Mouse (Mus musculus) ovary, postnatal 14 days (tissue): ENCODE results near the gene Auts2.

Experiments
- DNase-seq: peaks from one replicate; pipeline ENCODE4 v3.0.0; 2022; ENCODE audit warnings: low spot score

Auts2 gene

GRCm38 (mm10) chr5:131654206-131654605 lies 888.9 kb downstream of the Auts2 start:
- DNase-seq, result no peak

- no peak for DNase-seq
These were observed 892.7 kb downstream of the Auts2 start for GRCm38 (mm10) chr5:131650381-131650891.

GRCm38 (mm10) chr5:131647683-131648119 lies 895.4 kb downstream of the Auts2 start:
- DNase-seq, result no peak

- no peak for DNase-seq
These were observed 896.0 kb downstream of the Auts2 start for GRCm38 (mm10) chr5:131647104-131647682.

DNA sequence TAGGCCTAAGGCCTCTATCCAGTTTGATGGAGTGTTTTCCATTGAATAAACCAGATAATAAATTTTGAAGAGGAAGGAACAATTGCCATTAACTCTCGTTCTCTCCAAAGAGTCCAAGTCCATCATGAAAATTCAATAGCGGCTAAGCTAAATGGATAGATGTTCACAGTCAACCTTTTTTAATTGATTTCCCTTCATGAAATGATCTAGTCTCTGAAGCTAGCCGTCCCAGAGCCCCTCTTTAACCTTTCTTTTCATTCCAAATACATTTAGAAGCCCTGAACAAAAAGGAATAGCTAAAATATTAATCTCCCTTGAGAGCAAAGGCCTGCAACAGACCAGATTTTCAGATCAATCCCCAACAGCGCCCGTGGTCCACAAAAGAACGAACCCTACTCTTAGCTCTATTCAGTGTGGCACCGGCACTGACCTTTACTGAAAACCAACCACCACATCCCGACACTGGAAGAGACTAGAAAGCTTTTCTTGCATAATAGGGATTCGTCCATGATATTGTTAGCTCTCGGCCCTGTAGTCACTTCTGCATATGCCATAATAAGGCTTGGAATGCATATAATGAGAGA lies 896.9 kb downstream of the Auts2 start:
- no peak for DNase-seq

DNA sequence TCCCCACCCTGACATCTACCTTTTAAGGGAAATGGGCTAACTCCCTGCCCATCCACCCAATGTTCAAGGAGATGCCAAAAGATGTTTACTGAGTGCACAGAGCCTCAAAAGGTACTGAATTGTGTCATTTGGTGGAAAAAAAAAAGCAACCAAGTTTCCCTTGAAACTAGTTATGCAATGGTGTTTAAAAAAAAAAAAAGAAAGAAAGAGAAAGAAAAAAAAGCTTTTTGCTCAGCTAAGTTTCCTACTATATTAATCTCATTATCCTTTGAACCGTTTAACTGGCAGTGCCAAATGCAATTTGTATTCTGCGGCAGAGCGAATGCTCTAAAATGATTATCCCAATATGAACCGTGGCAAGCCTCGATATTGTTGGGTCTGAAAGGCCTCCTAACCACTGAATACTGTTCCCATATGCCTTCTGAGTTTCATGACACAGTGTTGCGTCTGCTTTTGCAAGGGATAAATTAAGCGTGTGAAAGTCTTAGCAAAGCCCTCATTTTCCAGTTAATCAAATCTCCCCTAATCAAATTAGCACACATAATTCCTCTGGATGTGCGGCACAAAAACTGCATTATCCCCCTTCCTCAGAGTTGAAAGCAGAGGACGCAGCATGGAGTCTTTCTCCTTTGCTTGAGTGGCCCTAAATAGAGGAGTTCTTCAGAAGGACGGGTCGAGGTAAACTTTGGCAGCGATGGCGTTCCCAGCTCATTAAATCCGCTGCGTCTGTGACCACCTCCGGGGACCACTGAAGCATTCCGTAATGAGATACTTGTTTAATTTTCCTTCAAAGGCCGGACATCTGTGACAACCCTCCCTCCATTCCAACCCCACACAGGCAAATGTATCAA lies 897.6 kb downstream of the Auts2 start:
- no peak for DNase-seq

DNA sequence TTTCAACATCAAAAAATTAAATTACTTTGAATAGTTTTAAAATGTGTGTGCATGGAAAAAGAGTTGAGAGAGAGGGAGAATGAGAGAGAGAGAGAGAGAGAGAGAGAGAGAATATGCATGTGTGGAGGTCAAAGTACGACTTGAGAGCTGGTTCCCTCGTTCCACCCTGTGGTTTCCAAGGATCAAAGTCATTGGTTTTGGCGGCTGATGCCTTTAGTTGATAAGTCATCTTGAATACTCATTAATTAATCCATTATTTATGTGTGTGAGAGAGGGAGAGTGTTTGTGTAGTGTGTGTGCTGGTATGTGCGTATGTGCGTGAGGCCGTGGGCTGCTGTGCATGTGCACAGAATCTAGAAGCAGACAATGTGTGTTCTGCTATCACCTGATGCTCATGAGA lies 898.8 kb downstream of the Auts2 start:
- DNase-seq, result no peak

GRCm38 (mm10) chr5:131643176-131644174 lies 899.7 kb downstream of the Auts2 start:
- DNase-seq, result no peak

DNA sequence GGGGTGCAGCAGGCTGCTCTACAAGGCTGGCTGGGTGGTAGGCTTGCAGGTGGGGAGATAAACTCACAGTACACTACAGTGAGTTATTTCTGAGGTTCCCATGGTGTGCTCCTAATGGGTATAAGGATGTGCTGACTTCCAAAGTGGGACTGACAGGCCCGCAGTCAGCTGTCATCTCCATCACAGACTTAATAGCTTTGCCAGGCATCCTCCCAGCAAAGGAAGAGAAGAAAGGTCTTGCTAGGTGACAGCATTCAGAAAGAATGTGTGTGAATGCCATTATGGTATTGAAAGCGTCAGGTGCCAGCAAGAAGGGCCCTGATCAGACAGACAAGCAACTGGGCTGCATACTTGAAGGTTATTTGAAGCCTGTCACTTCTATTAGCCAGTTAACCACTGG lies 900.4 kb downstream of the Auts2 start:
- DNase-seq, result no peak

- DNase-seq, result no peak
These were observed 906.7 kb downstream of the Auts2 start for GRCm38 (mm10) chr5:131636431-131636830.

DNA sequence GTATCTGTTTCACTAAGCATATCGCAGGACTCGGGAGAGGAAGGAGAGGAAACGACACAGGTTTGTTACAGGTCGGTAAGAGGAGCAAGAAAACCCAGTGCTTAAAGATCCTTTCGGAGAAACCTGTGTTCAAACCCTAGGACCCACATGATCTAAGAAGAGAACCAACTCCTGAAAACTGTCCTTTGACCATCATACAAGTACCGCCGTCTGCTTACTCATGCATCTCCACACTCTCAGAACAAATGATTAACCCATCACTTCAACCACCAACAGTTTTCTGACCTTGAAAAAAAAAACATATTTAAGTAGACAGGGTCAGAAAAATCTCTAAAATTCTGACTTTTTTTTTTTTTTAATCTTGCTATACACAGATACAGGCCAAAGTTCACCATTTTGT lies 908.4 kb downstream of the Auts2 start:
- no peak for DNase-seq

DNA sequence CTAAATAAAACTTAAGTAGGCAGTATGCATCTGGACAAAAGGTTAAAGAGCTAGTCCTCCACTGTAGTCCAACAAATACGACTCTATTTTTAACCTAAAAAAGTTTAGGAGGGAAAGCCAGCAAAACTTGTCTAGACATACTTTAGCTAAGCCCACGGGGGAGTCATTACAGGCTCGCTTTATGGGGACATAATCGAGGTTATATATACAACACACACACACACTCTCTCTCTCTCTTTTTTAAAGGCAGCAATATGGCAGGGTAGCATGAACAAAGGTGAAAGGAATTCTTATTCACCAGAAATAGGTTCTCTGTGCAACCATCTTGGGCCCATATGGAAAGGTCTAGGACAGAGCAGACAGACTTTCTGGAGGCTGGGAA lies 911.2 kb downstream of the Auts2 start:
- no peak for DNase-seq

- DNase-seq, result no peak
These were observed 911.8 kb downstream of the Auts2 start for GRCm38 (mm10) chr5:131631038-131631997.

- no peak for DNase-seq
These were observed 912.6 kb downstream of the Auts2 start for GRCm38 (mm10) chr5:131630577-131630976.

DNA sequence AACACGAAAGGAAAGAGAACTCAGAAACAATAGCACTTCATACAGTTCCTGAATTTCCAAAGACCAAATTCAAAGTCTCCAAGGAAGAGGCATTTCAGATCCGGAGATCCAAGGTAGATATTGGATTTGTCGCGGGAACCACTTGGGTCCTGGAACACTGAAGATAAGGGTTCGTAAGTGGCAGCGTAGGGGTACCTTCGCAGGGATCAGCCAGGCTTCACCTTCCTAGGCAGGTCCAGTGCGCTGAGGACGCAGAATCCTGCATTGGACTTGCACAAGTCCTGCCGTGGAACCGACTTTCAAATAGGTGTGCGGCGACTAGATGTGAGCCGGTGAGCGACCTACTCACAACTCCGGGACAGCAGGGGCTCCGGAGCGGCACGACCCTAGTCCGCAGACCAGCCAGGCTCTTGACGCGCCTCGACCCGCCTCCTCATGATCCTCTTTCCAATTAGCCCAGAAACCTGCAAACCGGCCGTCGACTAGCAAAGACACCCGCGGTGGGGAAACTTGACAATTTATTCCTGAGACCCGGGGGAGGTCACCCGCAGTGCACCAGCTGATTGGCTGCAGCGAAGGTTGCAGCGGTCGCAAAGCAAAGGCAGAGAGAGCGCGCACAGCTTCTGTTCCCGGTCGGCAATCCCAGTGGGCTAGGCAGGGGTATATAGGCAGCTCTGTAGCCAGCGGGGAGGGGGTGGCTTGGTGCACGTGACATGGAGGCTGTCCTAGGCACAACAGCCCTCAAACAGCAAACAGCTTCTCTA lies 926.8 kb downstream of the Auts2 start:
- DNase-seq, result no peak

GRCm38 (mm10) chr5:131614238-131614637 lies 928.9 kb downstream of the Auts2 start:
- DNase-seq, result no peak

GRCm38 (mm10) chr5:131613301-131613700 lies 929.8 kb downstream of the Auts2 start:
- no peak for DNase-seq

DNA sequence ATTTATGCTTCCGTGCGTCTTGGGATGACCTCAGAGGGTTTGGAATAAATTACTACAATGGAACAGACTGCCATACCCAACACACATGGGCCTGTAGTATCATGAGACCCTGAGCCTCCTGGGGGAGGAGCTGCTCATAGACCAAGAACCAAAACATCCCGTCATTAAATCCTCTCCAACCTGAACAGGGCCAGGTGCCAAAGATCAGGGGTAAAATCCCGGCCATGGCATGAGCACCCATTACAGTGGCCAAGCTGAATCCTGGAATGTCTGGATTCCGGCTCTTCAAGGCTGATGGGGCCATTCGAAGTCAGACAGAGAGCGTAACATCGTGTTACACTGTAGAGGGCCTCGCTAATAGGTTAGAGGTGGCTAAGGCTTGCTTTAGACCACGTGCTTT lies 932.4 kb downstream of the Auts2 start:
- DNase-seq, result no peak

GRCm38 (mm10) chr5:131606786-131607185 lies 936.4 kb downstream of the Auts2 start:
- DNase-seq, result no peak
